Mouse (Mus musculus): ENCODE measurements around the gene Xrcc5. TPM values are rescaled to one million over a fixed set of nuclear protein-coding genes. Genes with fewer than 3 reads are reported as not detected.

The Xrcc5 gene
- total RNA-seq, 1 experiment from 2014 or later, result 47.5 TPM

- ATAC-seq (replicated peaks in 1 of 2; ENCODE audit: insufficient read depth in 1 of 2, low FRiP score in 2 of 2, low TSS enrichment in 1 of 2, low read depth in 1 of 2, poor library complexity in 2 of 2, severe bottlenecking in 2 of 2), result no peak
Measured at GRCm38 (mm10) chr1:72414561-72415253, 107.5 kb downstream of the Xrcc5 start.

GRCm38 (mm10) chr1:72418744-72419655, 111.8 kb downstream of the Xrcc5 start:
- no peak for ATAC-seq (replicated peaks in 1 of 2; ENCODE audit: insufficient read depth in 1 of 2, low FRiP score in 2 of 2, low TSS enrichment in 1 of 2, low read depth in 1 of 2, poor library complexity in 2 of 2, severe bottlenecking in 2 of 2)

GRCm38 (mm10) chr1:72420220-72420619, 113.0 kb downstream of the Xrcc5 start:
- no peak; a peak in 1 of 4 replicates for ATAC-seq (replicated peaks in 1 of 2; ENCODE audit: insufficient read depth in 1 of 2, low FRiP score in 2 of 2, low TSS enrichment in 1 of 2, low read depth in 1 of 2, poor library complexity in 2 of 2, severe bottlenecking in 2 of 2)

- no peak for ATAC-seq (replicated peaks in 1 of 2; ENCODE audit: insufficient read depth in 1 of 2, low FRiP score in 2 of 2, low TSS enrichment in 1 of 2, low read depth in 1 of 2, poor library complexity in 2 of 2, severe bottlenecking in 2 of 2)
Measured at GRCm38 (mm10) chr1:72422121-72422520, 114.9 kb downstream of the Xrcc5 start.

GRCm38 (mm10) chr1:72426456-72426855, 119.2 kb downstream of the Xrcc5 start:
- ATAC-seq (replicated peaks in 1 of 2; ENCODE audit: insufficient read depth in 1 of 2, low FRiP score in 2 of 2, low TSS enrichment in 1 of 2, low read depth in 1 of 2, poor library complexity in 2 of 2, severe bottlenecking in 2 of 2), result no peak

GRCm38 (mm10) chr1:72428526-72428925, 121.3 kb downstream of the Xrcc5 start:
- ATAC-seq (replicated peaks in 1 of 2; ENCODE audit: insufficient read depth in 1 of 2, low FRiP score in 2 of 2, low TSS enrichment in 1 of 2, low read depth in 1 of 2, poor library complexity in 2 of 2, severe bottlenecking in 2 of 2), result peak; percentile 57 to 78; a peak in 2 of 4 replicates

- ATAC-seq (replicated peaks in 1 of 2; ENCODE audit: insufficient read depth in 1 of 2, low FRiP score in 2 of 2, low TSS enrichment in 1 of 2, low read depth in 1 of 2, poor library complexity in 2 of 2, severe bottlenecking in 2 of 2), result peak; percentile 33 to 34; a peak in 1 of 4 replicates
Measured at GRCm38 (mm10) chr1:72429107-72429807, 122.0 kb downstream of the Xrcc5 start.

GRCm38 (mm10) chr1:72432579-72432978, 125.4 kb downstream of the Xrcc5 start:
- ATAC-seq (replicated peaks in 1 of 2; ENCODE audit: insufficient read depth in 1 of 2, low FRiP score in 2 of 2, low TSS enrichment in 1 of 2, low read depth in 1 of 2, poor library complexity in 2 of 2, severe bottlenecking in 2 of 2), result no peak

GRCm38 (mm10) chr1:72434510-72434909, 127.3 kb downstream of the Xrcc5 start:
- no peak for ATAC-seq (replicated peaks in 1 of 2; ENCODE audit: insufficient read depth in 1 of 2, low FRiP score in 2 of 2, low TSS enrichment in 1 of 2, low read depth in 1 of 2, poor library complexity in 2 of 2, severe bottlenecking in 2 of 2)

- ATAC-seq (replicated peaks in 1 of 2; ENCODE audit: insufficient read depth in 1 of 2, low FRiP score in 2 of 2, low TSS enrichment in 1 of 2, low read depth in 1 of 2, poor library complexity in 2 of 2, severe bottlenecking in 2 of 2), result no peak
Measured at GRCm38 (mm10) chr1:72436967-72437366, 129.7 kb downstream of the Xrcc5 start.

- no peak for ATAC-seq (replicated peaks in 1 of 2; ENCODE audit: insufficient read depth in 1 of 2, low FRiP score in 2 of 2, low TSS enrichment in 1 of 2, low read depth in 1 of 2, poor library complexity in 2 of 2, severe bottlenecking in 2 of 2)
Measured at GRCm38 (mm10) chr1:72439146-72439545, 131.9 kb downstream of the Xrcc5 start.

GRCm38 (mm10) chr1:72442747-72443146, 135.5 kb downstream of the Xrcc5 start:
- no peak for ATAC-seq (replicated peaks in 1 of 2; ENCODE audit: insufficient read depth in 1 of 2, low FRiP score in 2 of 2, low TSS enrichment in 1 of 2, low read depth in 1 of 2, poor library complexity in 2 of 2, severe bottlenecking in 2 of 2)

Other genes starting within 250 kb of the Xrcc5 start
- not detected in 2 replicates for gene Mreg, start 95.1 kb upstream of the Xrcc5 start, total RNA-seq (2017)
- 10.5 and 10.9 TPM in 2 replicates for gene Pecr, start 23.1 kb upstream of the Xrcc5 start, total RNA-seq (2017)
- gene Tmem169, start 23.1 kb upstream of the Xrcc5 start, total RNA-seq (2017), result not detected in 2 replicates
- 0.13 TPM in 1 of 2 replicates, not detected in the other for gene March4, start 229.5 kb downstream of the Xrcc5 start, total RNA-seq (2017)

Measured in hematopoietic stem cell, adult 5-6 weeks (primary cell).